Comparison of ENCODE assay signal across 8 mouse cellular contexts in the genomic region with DNA sequence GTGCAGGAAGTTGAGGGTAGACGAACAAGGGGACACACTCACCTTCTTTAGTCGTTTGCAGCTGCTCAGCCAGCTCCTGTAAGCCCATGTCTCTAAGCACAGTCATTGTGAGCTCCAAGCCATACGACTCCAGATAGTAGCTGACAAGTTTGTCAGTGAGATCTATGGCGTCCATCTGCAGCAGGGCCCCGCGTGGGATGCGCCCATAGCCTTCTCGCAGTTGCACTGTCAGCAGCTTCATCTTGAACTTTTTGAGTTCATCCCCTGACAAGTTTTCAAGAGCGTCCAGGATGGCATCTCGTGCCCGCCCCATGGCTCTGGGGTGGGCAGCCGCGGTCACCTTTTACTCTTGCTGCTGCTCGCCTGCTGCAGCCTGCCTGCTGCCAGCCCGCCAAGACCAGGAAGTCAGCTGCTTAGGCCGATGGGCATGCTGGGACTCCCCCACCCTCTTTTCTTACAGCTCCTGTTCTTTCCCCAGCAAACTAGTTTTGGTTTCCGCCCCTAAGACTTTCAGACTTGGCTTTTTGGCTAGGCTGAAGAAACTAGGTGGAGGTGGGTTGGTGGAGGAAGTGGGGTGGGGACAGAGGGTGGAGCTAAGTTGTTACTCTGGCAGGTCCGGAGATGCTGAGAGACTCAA. TPM values are rescaled to one million over a fixed set of nuclear protein-coding genes. Genes with fewer than 3 reads are reported as not detected.
DNase-seq lines count a peak whose midpoint lies in the region; ATAC-seq and TF ChIP-seq lines count a peak whose summit lies in the region.

Pycard (minus strand) TSS at position 527 of the 637 bp plus-strand sequence.

- TF ChIP-seq CTCF in left cerebral cortex, adult 2 months (IDR thresholded peaks at IDR 0.05): no peak
- TF ChIP-seq CTCF in kidney, adult 2 months (conservative IDR thresholded peaks at IDR 0.05; ENCODE audit: insufficient read depth, insufficient read length, low read depth, low read length): no peak

- intact Hi-C loops in left cerebral cortex, adult 2 months (cut with DNase I): loop anchor here (2.0 kb wide), 1 partner anchor 215 kb away; no protein-coding TSS in a partner anchor

- no peak for TF ChIP-seq POLR2A in kidney, adult 2 months (IDR thresholded peaks at IDR 0.05; ENCODE audit: low read depth, low read length)

- peak within 1 kb of the TSS; percentile 68 for H3K9ac ChIP-seq in lung, embryonic 16.5 days (ENCODE audit: low read length)

- peak; percentile 75 for ATAC-seq in lung, embryonic 16.5 days (ENCODE audit: low read depth)

- peak in 1 of 2 experiments; percentile 30 for DNase-seq in left cerebral cortex, adult 2 months (ENCODE audit: extremely low spot score in 1 of 2, low spot score in 2 of 2)
- no peak for DNase-seq in left cerebral cortex, adult 18-20 months (ENCODE audit: low spot score in 2 of 2)
- peak; percentile 44 for DNase-seq in brain, adult 2 months (ENCODE audit: low read depth, low spot score)
- DNase-seq in heart, adult 8-10 months (ENCODE audit: low spot score): peak; percentile 41
- peak; percentile 74 for DNase-seq in kidney, adult 2 months
- DNase-seq in ovary, postnatal 36 days (ENCODE audit: low spot score): peak; percentile 50
- no peak for DNase-seq in yolk sac, embryonic 10.5 days (ENCODE audit: low spot score)

- no peaks in the 10 kb centered on the region for H3K27me3 ChIP-seq in kidney, adult 2 months (replicated peaks; ENCODE audit: control insufficient read depth, insufficient read depth, low read length)
- H3K27me3 ChIP-seq in lung, embryonic 16.5 days (ENCODE audit: control insufficient read depth, insufficient read depth, low read depth, low read length): no peaks in the 10 kb centered on the region

- peak within 1 kb of the TSS; percentile 26 for H3K4me3 ChIP-seq in left cerebral cortex, adult 2 months
- peak within 1 kb of the TSS; percentile 68 for H3K4me3 ChIP-seq in kidney, adult 2 months (ENCODE audit: insufficient read depth, low read depth, low read length)
- H3K4me3 ChIP-seq in lung, embryonic 16.5 days (ENCODE audit: low read length): peak within 1 kb of the TSS; percentile 49

- peaks cover 8% of the 10 kb centered on the region; the same call in 1 of the 2 replicates for H3K4me1 ChIP-seq in kidney, adult 2 months (ENCODE audit: control insufficient read depth, insufficient read depth, low read length)
- H3K4me1 ChIP-seq in lung, embryonic 16.5 days (replicated peaks; ENCODE audit: control insufficient read depth, insufficient read depth, low read length): peaks cover 8% of the 10 kb centered on the region

- no peak within 1 kb of the TSS for H3K27ac ChIP-seq in left cerebral cortex, adult 2 months
- H3K27ac ChIP-seq in kidney, adult 2 months (ENCODE audit: insufficient read depth, low read depth, low read length): peak within 1 kb of the TSS; percentile 46
- peak within 1 kb of the TSS; percentile 65 for H3K27ac ChIP-seq in lung, embryonic 16.5 days (ENCODE audit: low read length)

- peak within 1 kb of the TSS; percentile 60 for H3K4me2 ChIP-seq in lung, embryonic 16.5 days (ENCODE audit: low read depth, low read length)

- H3K36me3 ChIP-seq in kidney, adult 2 months (ENCODE audit: control insufficient read depth, insufficient read depth, low read length): no peaks in the 10 kb centered on the region
- H3K36me3 ChIP-seq in lung, embryonic 16.5 days (ENCODE audit: control insufficient read depth, insufficient read depth, low read length): no peaks in the 10 kb centered on the region

- H3K9me3 ChIP-seq in lung, embryonic 16.5 days (ENCODE audit: control insufficient read depth, low read length): no peaks in the 10 kb centered on the region

- WGBS in kidney, adult 2 months: 3% methylated on average over 18 of the region's 18 CpGs
- WGBS in lung, embryonic 16.5 days: 8% methylated on average over 18 of the region's 18 CpGs

RNA-seq across cellular contexts. Expression of gene Pycard, which starts in this region (rescaled TPM):
- 1 to 10 TPM; 1.5 to 3.7 TPM for total RNA-seq in left cerebral cortex, adult 2 months (2021)
- 1 to 10 TPM; 2.9 to 4.5 TPM for total RNA-seq in left cerebral cortex, adult 18-20 months (2021)
- 10 to 100 TPM in 1 of 4 experiments, 1 to 10 TPM in 3; 5.4 to 11.0 (median 7.9) TPM for total RNA-seq in heart, adult 8-10 months (2022)
- 52.8 and 60.0 TPM in 2 replicates for polyA plus RNA-seq in kidney, adult 2 months (2012; rRNA removed)
- 37.6 and 51.2 TPM in 2 replicates for polyA plus RNA-seq in lung, embryonic 16.5 days (2015; fragmentation: Nextera tagmentation; extraction: Ambion mirVana)

Comparison
In these comparisons a context has a peak if more than half of its experiments do, and no peak if none do; other contexts are left out.
1. DNase-seq: peak in brain, adult 2 months (single experiment), heart, adult 8-10 months (single experiment), kidney, adult 2 months (single experiment) and ovary, postnatal 36 days (single experiment); none in left cerebral cortex, adult 18-20 months (0 of 2) and yolk sac, embryonic 10.5 days (single experiment).
2. Peak in every context shown above with its lines, with median percentiles within 50 percentile points of each other: H3K4me3 ChIP-seq.